Mouse (Mus musculus) liver, adult 2 months (tissue): ENCODE data around the gene Adamts18.

Source experiments
- CTCF ChIP-seq: fragments of 200-500 bp; IDR thresholded peaks from 2 replicates; pipeline ENCODE4 v1.5.1; 2011; ENCODE audit warnings: low read depth, low read length, control low read depth
- POLR2A ChIP-seq: fragments of 200-500 bp; IDR thresholded peaks from 2 replicates; pipeline ENCODE4 v1.6.1; 2011; ENCODE audit warnings: low read length, control low read depth; ENCODE audit not compliant: insufficient read depth; ENCODE audit errors: extremely low read depth

GRCm38 (mm10) chr8:113725331-113725730 lies 123.2 kb downstream of the Adamts18 start:
- no peak for TF ChIP-seq CTCF
- no peak for TF ChIP-seq POLR2A
